Mouse (Mus musculus) adrenal gland, postnatal 10 days (tissue): ENCODE results near the gene Agbl1. TPM values are rescaled to one million over a fixed set of nuclear protein-coding genes. Genes with fewer than 3 reads are reported as not detected.

ENCODE experiments used
- DNase-seq: peaks from one replicate; pipeline ENCODE4 v3.0.0; 2021; ENCODE audit warnings: mixed read lengths
- total RNA-seq, 2 experiments: library from RNA; stranded (reverse); gene quantifications; 2 replicates each; pipeline ENCODE4 v1.2.3; 2021

Gene Agbl1
- total RNA-seq, 2 experiments from 2014 or later = 0.15 to 0.64 TPM

GRCm38 (mm10) chr7:76392296-76392940, 162.7 kb downstream of the Agbl1 start:
- no peak for DNase-seq

GRCm38 (mm10) chr7:76392941-76393817, 163.5 kb downstream of the Agbl1 start:
- DNase-seq = peak; percentile 75

GRCm38 (mm10) chr7:76407930-76408557, 178.4 kb downstream of the Agbl1 start:
- no peak for DNase-seq

GRCm38 (mm10) chr7:76409020-76409419, 179.3 kb downstream of the Agbl1 start:
- DNase-seq = no peak

GRCm38 (mm10) chr7:76410403-76411180, 180.9 kb downstream of the Agbl1 start:
- no peak for DNase-seq

GRCm38 (mm10) chr7:76411933-76412587, 182.4 kb downstream of the Agbl1 start:
- no peak for DNase-seq

GRCm38 (mm10) chr7:76416084-76416597, 186.5 kb downstream of the Agbl1 start:
- DNase-seq = no peak

GRCm38 (mm10) chr7:76438581-76438980, 208.9 kb downstream of the Agbl1 start:
- DNase-seq = no peak

GRCm38 (mm10) chr7:76438988-76439387, 209.3 kb downstream of the Agbl1 start:
- no peak for DNase-seq

- DNase-seq = no peak
Observed at GRCm38 (mm10) chr7:76462361-76463001, 232.8 kb downstream of the Agbl1 start.

GRCm38 (mm10) chr7:76466427-76466826, 236.7 kb downstream of the Agbl1 start:
- DNase-seq = no peak

- DNase-seq = no peak
Observed at GRCm38 (mm10) chr7:76474233-76474632, 244.5 kb downstream of the Agbl1 start.

- DNase-seq = no peak
Observed at GRCm38 (mm10) chr7:76485546-76485945, 255.9 kb downstream of the Agbl1 start.

GRCm38 (mm10) chr7:76487519-76487918, 257.8 kb downstream of the Agbl1 start:
- DNase-seq = no peak

- DNase-seq = peak; percentile 9
Observed at GRCm38 (mm10) chr7:76524291-76524690, 294.6 kb downstream of the Agbl1 start.

- DNase-seq = peak; percentile 61
Observed at GRCm38 (mm10) chr7:76546456-76546855, 316.8 kb downstream of the Agbl1 start.

- no peak for DNase-seq
Observed at GRCm38 (mm10) chr7:76547313-76547712, 317.6 kb downstream of the Agbl1 start.

GRCm38 (mm10) chr7:76551860-76552259, 322.2 kb downstream of the Agbl1 start:
- no peak for DNase-seq

GRCm38 (mm10) chr7:76560564-76561258, 331.0 kb downstream of the Agbl1 start:
- no peak for DNase-seq

GRCm38 (mm10) chr7:76562506-76562905, 332.8 kb downstream of the Agbl1 start:
- DNase-seq = no peak
